8 mouse cellular contexts compared by ENCODE assay signal in the genomic region with DNA sequence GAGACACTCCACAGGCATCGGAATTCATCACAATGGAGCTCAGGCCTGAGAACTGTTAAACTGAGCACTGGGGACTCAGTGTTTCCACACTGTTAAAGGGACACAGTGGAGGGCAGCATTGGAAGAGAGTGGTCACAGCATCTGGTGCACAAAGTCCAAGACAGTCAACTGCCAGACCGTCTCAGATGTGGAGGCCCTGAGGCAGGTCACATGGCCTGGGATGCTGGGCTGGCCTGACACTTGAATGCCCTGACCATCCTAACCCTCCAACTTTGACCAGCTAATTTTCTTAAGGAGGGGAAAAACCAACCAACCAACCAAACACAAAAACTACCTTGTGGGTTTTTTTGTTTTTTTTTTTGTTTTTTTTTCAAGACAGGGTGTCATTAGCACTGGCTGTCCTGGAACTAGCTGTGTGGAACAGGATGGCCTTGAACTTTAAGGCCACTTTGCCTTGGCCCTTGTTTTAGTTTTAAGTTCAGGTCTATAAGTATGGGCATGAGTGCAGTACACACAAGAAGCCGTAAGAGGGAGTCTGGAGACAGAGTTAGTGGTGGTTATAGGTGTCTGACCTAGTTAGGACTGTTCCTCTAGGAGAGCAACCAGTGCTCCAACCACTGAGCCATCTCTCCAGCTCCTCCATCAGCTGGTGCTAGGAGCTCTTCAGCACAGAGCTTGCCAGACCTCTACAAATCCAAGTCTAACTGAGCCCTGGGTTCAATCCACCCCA. TPM values are rescaled to one million over a fixed set of nuclear protein-coding genes. Genes with fewer than 3 reads are reported as not detected.
DNase-seq lines count a peak whose midpoint lies in the region; ATAC-seq and TF ChIP-seq lines count a peak whose summit lies in the region.

No protein-coding gene starts in this region.

- H3K27me3 ChIP-seq in intestine, embryonic 15.5 days (replicated peaks): no peaks in the 10 kb centered on the region
- H3K27me3 ChIP-seq in midbrain, postnatal 0 days (ENCODE audit: insufficient read depth, low read length): no peaks in the 10 kb centered on the region

- peak overlapping the region; percentile 88 for H3K9ac ChIP-seq in intestine, embryonic 15.5 days
- H3K9ac ChIP-seq in midbrain, postnatal 0 days (replicated peaks; ENCODE audit: low read length, poor library complexity, severe bottlenecking): 0 out of 2 replicates have a peak overlapping the region, but pooled peaks have one; percentile 87

- no peak overlapping the region for H3K27ac ChIP-seq in intestine, embryonic 15.5 days
- no peak overlapping the region for H3K27ac ChIP-seq in midbrain, postnatal 0 days (ENCODE audit: low read depth, low read length)

- peak; percentile 26 for DNase-seq in embryo, embryonic 10.5 days (ENCODE audit: low spot score)
- no peak for DNase-seq in embryo, embryonic 10 days (ENCODE audit: low spot score)
- peak; percentile 28 for DNase-seq in thymus, postnatal 25 days
- no peak for DNase-seq in thymus, postnatal 36 days
- DNase-seq in midbrain, postnatal 0 days (ENCODE audit: low spot score): no peak
- DNase-seq in urinary bladder, postnatal 4 days (ENCODE audit: low spot score in 2 of 2): no peak
- no peak for DNase-seq in spleen, adult 18-20 months

- H3K9me3 ChIP-seq in intestine, embryonic 15.5 days: no peaks in the 10 kb centered on the region
- H3K9me3 ChIP-seq in midbrain, postnatal 0 days (ENCODE audit: low read length): no peaks in the 10 kb centered on the region

- H3K36me3 ChIP-seq in intestine, embryonic 15.5 days: peaks cover 11% of the 10 kb centered on the region
- peaks cover 11% of the 10 kb centered on the region for H3K36me3 ChIP-seq in midbrain, postnatal 0 days (ENCODE audit: insufficient read depth, low read length)

- 74% methylated on average over 3 of the region's 3 CpGs for WGBS in intestine, embryonic 15.5 days
- WGBS in midbrain, postnatal 0 days: 72% methylated on average over 3 of the region's 3 CpGs

- peak overlapping the region; percentile 73 for H3K4me2 ChIP-seq in intestine, embryonic 15.5 days (replicated peaks)
- H3K4me2 ChIP-seq in midbrain, postnatal 0 days (ENCODE audit: low read depth, low read length, poor library complexity, severe bottlenecking): peak overlapping the region; percentile 78

- TF ChIP-seq CTCF in midbrain, postnatal 0 days (IDR thresholded peaks at IDR 0.05): peak; percentile 50

- peaks cover 39% of the 10 kb centered on the region for H3K4me1 ChIP-seq in intestine, embryonic 15.5 days (replicated peaks)
- peaks cover 21% of the 10 kb centered on the region for H3K4me1 ChIP-seq in midbrain, postnatal 0 days (ENCODE audit: insufficient read depth, low read length)

- ATAC-seq in intestine, embryonic 15.5 days: no peak
- no peak for ATAC-seq in midbrain, postnatal 0 days (ENCODE audit: low FRiP score)

- no peak overlapping the region; the same call in 1 of the 2 replicates for H3K4me3 ChIP-seq in intestine, embryonic 15.5 days (replicated peaks)
- peak overlapping the region; percentile 97; the same call in 1 of the 2 replicates for H3K4me3 ChIP-seq in midbrain, postnatal 0 days (ENCODE audit: low read depth, low read length)

RNA-seq across cellular contexts. Expression of gene Gm27021, which starts 2.0 kb away (rescaled TPM):
- 2.0 and 2.2 TPM in 2 replicates for polyA plus RNA-seq in intestine, embryonic 15.5 days (2015; fragmentation: Nextera tagmentation; extraction: Ambion mirVana)
- 3.9 and 13.8 TPM in 2 replicates for total RNA-seq in midbrain, postnatal 0 days (2014; rRNA removed)
- polyA plus RNA-seq in midbrain, postnatal 0 days (2015; fragmentation: Nextera tagmentation; extraction: Ambion mirVana): 7.9 and 9.1 TPM in 2 replicates

RNA-seq across cellular contexts. Expression of gene Cox4i1, which starts 2.1 kb away (rescaled TPM):
- 1,472 and 1,529 TPM in 2 replicates for polyA plus RNA-seq in intestine, embryonic 15.5 days (2015; fragmentation: Nextera tagmentation; extraction: Ambion mirVana)
- 493 and 558 TPM in 2 replicates for total RNA-seq in midbrain, postnatal 0 days (2014; rRNA removed)
- polyA plus RNA-seq in midbrain, postnatal 0 days (2015; fragmentation: Nextera tagmentation; extraction: Ambion mirVana): 1,374 and 1,478 TPM in 2 replicates

RNA-seq across cellular contexts. Expression of gene Emc8, which starts 2.5 kb away (rescaled TPM):
- polyA plus RNA-seq in intestine, embryonic 15.5 days (2015; fragmentation: Nextera tagmentation; extraction: Ambion mirVana): 235 and 246 TPM in 2 replicates
- 30.5 and 43.2 TPM in 2 replicates for total RNA-seq in midbrain, postnatal 0 days (2014; rRNA removed)
- polyA plus RNA-seq in midbrain, postnatal 0 days (2015; fragmentation: Nextera tagmentation; extraction: Ambion mirVana): 91.6 and 95.8 TPM in 2 replicates

RNA-seq across cellular contexts. Expression of gene 1190005I06Rik, which starts 18.5 kb away (rescaled TPM):
- polyA plus RNA-seq in intestine, embryonic 15.5 days (2015; fragmentation: Nextera tagmentation; extraction: Ambion mirVana): 1.3 and 2.5 TPM in 2 replicates
- 27.4 and 30.9 TPM in 2 replicates for total RNA-seq in midbrain, postnatal 0 days (2014; rRNA removed)
- 25.4 and 29.5 TPM in 2 replicates for polyA plus RNA-seq in midbrain, postnatal 0 days (2015; fragmentation: Nextera tagmentation; extraction: Ambion mirVana)

Comparison
In these comparisons a context has a peak if more than half of its experiments do, and no peak if none do; other contexts are left out.
1. DNase-seq: peak in embryo, embryonic 10.5 days (single experiment) and thymus, postnatal 25 days (single experiment); none in embryo, embryonic 10 days (single experiment), thymus, postnatal 36 days (0 of 2), midbrain, postnatal 0 days (single experiment), urinary bladder, postnatal 4 days (0 of 2) and spleen, adult 18-20 months (0 of 2).